Mouse (Mus musculus) liver, embryonic 13.5 days (tissue): ENCODE results near the gene Gale. TPM values are rescaled to one million over a fixed set of nuclear protein-coding genes. Genes with fewer than 3 reads are reported as not detected.

Experiments
- ATAC-seq: fragments of 200-750 bp; cut with Nextera tagmentation; 2 replicates; pipeline ENCODE4 v1.8.0; 2017; ENCODE audit warnings: low read depth, mild to moderate bottlenecking, moderate number of reproducible peaks, moderate library complexity
- DNase-seq: peaks from one replicate; pipeline ENCODE4 v3.0.0; 2022
- H3K27ac ChIP-seq: fragments of 300-500 bp; sonication (generic); 2 replicates; pipeline ENCODE4 v1.5.1; 2015; ENCODE audit warnings: moderate library complexity, mild to moderate bottlenecking, inconsistent platforms
- H3K27me3 ChIP-seq: fragments of 300-500 bp; sonication (generic); 2 replicates; pipeline ENCODE4 v1.6.1; 2015; ENCODE audit warnings: mild to moderate bottlenecking, inconsistent platforms
- H3K36me3 ChIP-seq: fragments of 300-500 bp; sonication (generic); 2 replicates; pipeline ENCODE4 v1.6.1; 2015; ENCODE audit warnings: mild to moderate bottlenecking, inconsistent platforms
- H3K4me1 ChIP-seq: fragments of 300-500 bp; sonication (generic); replicated peaks from 2 replicates; pipeline ENCODE4 v1.6.1; 2015; ENCODE audit warnings: inconsistent platforms
- H3K4me2 ChIP-seq: fragments of 300-500 bp; sonication (generic); 2 replicates; pipeline ENCODE4 v1.6.1; 2015; ENCODE audit warnings: inconsistent platforms, mild to moderate bottlenecking, moderate library complexity
- H3K4me3 ChIP-seq: fragments of 300-500 bp; sonication (generic); replicated peaks from 2 replicates; pipeline ENCODE4 v1.5.1; 2015; ENCODE audit warnings: mild to moderate bottlenecking, inconsistent platforms
- H3K9ac ChIP-seq: fragments of 300-500 bp; sonication (generic); 2 replicates; pipeline ENCODE4 v1.6.1; 2015; ENCODE audit warnings: mild to moderate bottlenecking, inconsistent platforms
- H3K9me3 ChIP-seq: fragments of 300-500 bp; sonication (generic); replicated peaks from 2 replicates; pipeline ENCODE4 v1.6.1; 2016; ENCODE audit warnings: inconsistent platforms
- WGBS: fragments of 180-500 bp; shearing (Covaris S2); methylation state at CpG from one replicate; pipeline ENCODE4 v1.1.7; 2015; ENCODE audit not compliant: insufficient replicate concordance; 5-methylcytosine and 5-hydroxymethylcytosine counted together
- polyA plus RNA-seq: library from polyadenylated mRNA; unstranded; fragments of >200 nt; fragmentation: Nextera tagmentation; extraction: Ambion mirVana; gene quantifications from 2 replicates; pipeline ENCODE4 v1.2.1, GENCODE M21; 2015

Gene Gale
- polyA plus RNA-seq, 1 experiment from 2014 or later = 35.6 TPM

- H3K4me3 ChIP-seq = peak overlapping the region; percentile 84
- H3K9me3 ChIP-seq = no peaks in the 10 kb centered on the region
- peak overlapping the region; percentile 91 for H3K4me2 ChIP-seq
- 66% methylated on average over 9 of the region's 9 CpGs for WGBS
- ATAC-seq (no peak), DNase-seq (no peak)
- H3K27ac ChIP-seq = peak overlapping the region; percentile 96
- H3K4me1 ChIP-seq = peaks cover 48% of the 10 kb centered on the region
- H3K9ac ChIP-seq = peak overlapping the region; percentile 98
- H3K27me3 ChIP-seq = no peaks in the 10 kb centered on the region
- peaks cover 31% of the 10 kb centered on the region for H3K36me3 ChIP-seq
Observed at GRCm38 (mm10) chr4:135987714-135988113, 24.2 kb downstream of the Gale start.

GRCm38 (mm10) chr4:135993941-135994340 lies 30.4 kb downstream of the Gale start:
- no peak for DNase-seq
- H3K9me3 ChIP-seq = peaks cover 5% of the 10 kb centered on the region; the same call in 1 of the 2 replicates
- H3K9ac ChIP-seq = no peak overlapping the region
- H3K4me1 ChIP-seq = peaks cover 13% of the 10 kb centered on the region
- 91% methylated on average over 6 of the region's 6 CpGs for WGBS
- no peaks in the 10 kb centered on the region for H3K27me3 ChIP-seq
- 0 out of 2 replicates have a peak overlapping the region, but pooled peaks have one; percentile 41 for H3K27ac ChIP-seq
- no peaks in the 10 kb centered on the region for H3K36me3 ChIP-seq
- no peak overlapping the region for H3K4me2 ChIP-seq
- no peak overlapping the region for H3K4me3 ChIP-seq
- no peak for ATAC-seq

- no peaks in the 10 kb centered on the region for H3K36me3 ChIP-seq
- no peak for ATAC-seq
- H3K4me3 ChIP-seq = no peak overlapping the region
- H3K27ac ChIP-seq = no peak overlapping the region
- no peaks in the 10 kb centered on the region for H3K27me3 ChIP-seq
- no peak for DNase-seq
- 72% methylated on average over 4 of the region's 4 CpGs for WGBS
- no peak overlapping the region for H3K9ac ChIP-seq
- H3K4me1 ChIP-seq = peaks cover 13% of the 10 kb centered on the region
- no peak overlapping the region for H3K4me2 ChIP-seq
- peaks cover 5% of the 10 kb centered on the region; the same call in 1 of the 2 replicates for H3K9me3 ChIP-seq
Observed at GRCm38 (mm10) chr4:135995118-135995517, 31.6 kb downstream of the Gale start.

GRCm38 (mm10) chr4:136004107-136004675 lies 40.7 kb downstream of the Gale start:
- Histone ChIP-seq H3K27me3 (no peaks in the 10 kb centered on the region), H3K4me2 (no peak overlapping the region), H3K9me3 (no peaks in the 10 kb centered on the region), H3K9ac (no peak overlapping the region), H3K4me1 (no peaks in the 10 kb centered on the region), H3K27ac (no peak overlapping the region), H3K4me3 (no peak overlapping the region), H3K36me3 (peaks cover 81% of the 10 kb centered on the region)
- no peak for DNase-seq
- WGBS = 84% methylated on average over 5 of the region's 5 CpGs
- no peak for ATAC-seq

- Histone ChIP-seq H3K27ac (no peak overlapping the region), H3K4me2 (no peak overlapping the region), H3K9me3 (no peaks in the 10 kb centered on the region), H3K4me3 (no peak overlapping the region), H3K27me3 (no peaks in the 10 kb centered on the region), H3K4me1 (no peaks in the 10 kb centered on the region), H3K36me3 (peaks cover 88% of the 10 kb centered on the region), H3K9ac (no peak overlapping the region)
- 77% methylated on average over 2 of the region's 2 CpGs for WGBS
- ATAC-seq (no peak), DNase-seq (no peak)
Observed at GRCm38 (mm10) chr4:136004921-136005320, 41.4 kb downstream of the Gale start.

- H3K4me1 ChIP-seq = 0 out of 2 replicates have a peak, but pooled peaks cover 4% of the 10 kb centered on the region
- H3K9ac ChIP-seq = no peak overlapping the region
- no peak overlapping the region for H3K27ac ChIP-seq
- DNase-seq = no peak
- no peak for ATAC-seq
- 78% methylated on average over 3 of the region's 3 CpGs for WGBS
- H3K9me3 ChIP-seq = no peaks in the 10 kb centered on the region
- no peak overlapping the region for H3K4me2 ChIP-seq
- H3K4me3 ChIP-seq = no peak overlapping the region
- peaks cover 99% of the 10 kb centered on the region for H3K36me3 ChIP-seq
- H3K27me3 ChIP-seq = no peaks in the 10 kb centered on the region
Observed at GRCm38 (mm10) chr4:136006821-136007220, 43.3 kb downstream of the Gale start.

- Histone ChIP-seq H3K4me1 (peaks cover 12% of the 10 kb centered on the region; the same call in 1 of the 2 replicates), H3K9ac (no peak overlapping the region), H3K9me3 (no peaks in the 10 kb centered on the region), H3K4me3 (no peak overlapping the region), H3K36me3 (peaks cover 98% of the 10 kb centered on the region), H3K27me3 (no peaks in the 10 kb centered on the region), H3K4me2 (no peak overlapping the region), H3K27ac (peak overlapping the region; percentile 10; the same call in 1 of the 2 replicates)
- DNase-seq = no peak
- ATAC-seq = peak; percentile 52
- 83% methylated on average over 8 of the region's 8 CpGs for WGBS
Observed at GRCm38 (mm10) chr4:136008782-136009447, 45.4 kb downstream of the Gale start.

GRCm38 (mm10) chr4:136010586-136010985 lies 47.1 kb downstream of the Gale start:
- Histone ChIP-seq H3K27me3 (no peaks in the 10 kb centered on the region), H3K4me1 (peaks cover 12% of the 10 kb centered on the region; the same call in 1 of the 2 replicates), H3K9ac (no peak overlapping the region), H3K36me3 (peaks cover 89% of the 10 kb centered on the region), H3K4me2 (no peak overlapping the region), H3K27ac (no peak overlapping the region), H3K4me3 (no peak overlapping the region), H3K9me3 (no peaks in the 10 kb centered on the region)
- 88% methylated on average over 4 of the region's 4 CpGs for WGBS
- ATAC-seq (no peak), DNase-seq (no peak)

- no peaks in the 10 kb centered on the region for H3K9me3 ChIP-seq
- H3K27me3 ChIP-seq = no peaks in the 10 kb centered on the region
- peaks cover 49% of the 10 kb centered on the region for H3K4me1 ChIP-seq
- H3K36me3 ChIP-seq = peaks cover 50% of the 10 kb centered on the region
- DNase-seq (no peak), ATAC-seq (no peak)
- no peak overlapping the region for H3K4me3 ChIP-seq
- 71% methylated on average over 3 of the region's 3 CpGs for WGBS
- no peak overlapping the region for H3K4me2 ChIP-seq
- no peak overlapping the region for H3K27ac ChIP-seq
- no peak overlapping the region for H3K9ac ChIP-seq
Observed at GRCm38 (mm10) chr4:136016059-136016602, 52.6 kb downstream of the Gale start.
